Mouse (Mus musculus) kidney, embryonic 15.5 days (tissue): ENCODE measurements at regions not wholly inside any gene's neighbourhood (a gene's known extent, or its start where the extent isn't known, plus 50 kb on each side); places are given as distances from the start of the nearest gene placed in this dataset.

Experiments used
- ATAC-seq: fragments of 200-750 bp; cut with Nextera tagmentation; replicated peaks from 2 replicates; pipeline ENCODE4 v1.8.0; 2017; ENCODE audit warnings: moderate TSS enrichment; ENCODE audit not compliant: low FRiP score
- H3K27ac ChIP-seq: fragments of 300-500 bp; sonication (generic); 2 replicates; pipeline ENCODE4 v1.5.1; 2015; ENCODE audit warnings: mild to moderate bottlenecking, inconsistent platforms
- H3K27me3 ChIP-seq: fragments of 300-500 bp; sonication (generic); 2 replicates; pipeline ENCODE4 v1.6.1; 2015; ENCODE audit warnings: inconsistent platforms
- H3K36me3 ChIP-seq: fragments of 300-500 bp; sonication (generic); 2 replicates; pipeline ENCODE4 v1.6.1; 2015; ENCODE audit warnings: inconsistent platforms
- H3K4me1 ChIP-seq: fragments of 300-500 bp; sonication (generic); 2 replicates; pipeline ENCODE4 v1.6.1; 2015; ENCODE audit warnings: inconsistent platforms
- H3K4me2 ChIP-seq: fragments of 300-500 bp; sonication (generic); 2 replicates; pipeline ENCODE4 v1.6.1; 2015; ENCODE audit warnings: moderate library complexity, mild to moderate bottlenecking, inconsistent platforms
- H3K4me3 ChIP-seq: fragments of 300-500 bp; sonication (generic); replicated peaks from 2 replicates; pipeline ENCODE4 v1.5.1; 2015; ENCODE audit warnings: mild to moderate bottlenecking, inconsistent platforms
- H3K9ac ChIP-seq: fragments of 300-500 bp; sonication (generic); 2 replicates; pipeline ENCODE4 v1.6.1; 2015; ENCODE audit warnings: mild to moderate bottlenecking, inconsistent platforms
- H3K9me3 ChIP-seq: fragments of 300-500 bp; sonication (generic); replicated peaks from 2 replicates; pipeline ENCODE4 v1.6.1; 2016; ENCODE audit warnings: inconsistent platforms
- WGBS: fragments of 180-500 bp; shearing (Covaris S2); methylation state at CpG from one replicate; pipeline ENCODE4 v1.1.7; 2015; ENCODE audit warnings: mixed read lengths; 5-methylcytosine and 5-hydroxymethylcytosine counted together

- no peak for ATAC-seq
- Histone ChIP-seq H3K4me3 (no peak overlapping the region), H3K4me1 (no peaks in the 10 kb centered on the region), H3K4me2 (no peak overlapping the region), H3K9me3 (no peaks in the 10 kb centered on the region), H3K27me3 (no peaks in the 10 kb centered on the region), H3K9ac (no peak overlapping the region), H3K27ac (no peak overlapping the region), H3K36me3 (no peaks in the 10 kb centered on the region)
- WGBS, result 92% methylated on average over 2 of the region's 2 CpGs
These were observed 130.8 kb upstream of the Thbs1 start for GRCm38 (mm10) chr2:117980856-117981255.

GRCm38 (mm10) chr2:117984569-117984968, 127.1 kb upstream of the Thbs1 start:
- H3K4me1 ChIP-seq, result no peaks in the 10 kb centered on the region
- no peak overlapping the region for H3K27ac ChIP-seq
- H3K27me3 ChIP-seq, result no peaks in the 10 kb centered on the region
- no peak overlapping the region for H3K9ac ChIP-seq
- no peaks in the 10 kb centered on the region for H3K9me3 ChIP-seq
- ATAC-seq, result no peak
- no peak overlapping the region for H3K4me2 ChIP-seq
- 93% methylated on average over 5 of the region's 5 CpGs for WGBS
- H3K4me3 ChIP-seq, result no peak overlapping the region
- no peaks in the 10 kb centered on the region for H3K36me3 ChIP-seq

- WGBS, result 84% methylated on average over 10 of the region's 10 CpGs
- no peak overlapping the region for H3K4me2 ChIP-seq
- no peak for ATAC-seq
- no peak overlapping the region for H3K27ac ChIP-seq
- no peak overlapping the region for H3K9ac ChIP-seq
- H3K36me3 ChIP-seq, result no peaks in the 10 kb centered on the region
- H3K4me3 ChIP-seq, result no peak overlapping the region
- H3K9me3 ChIP-seq, result no peaks in the 10 kb centered on the region
- no peaks in the 10 kb centered on the region for H3K4me1 ChIP-seq
- no peaks in the 10 kb centered on the region for H3K27me3 ChIP-seq
These were observed 124.1 kb upstream of the Thbs1 start for GRCm38 (mm10) chr2:117987426-117988215.

- Histone ChIP-seq H3K4me2 (no peak overlapping the region), H3K27ac (no peak overlapping the region)
- ATAC-seq, result no peak
These were observed 123.1 kb upstream of the Thbs1 start for GRCm38 (mm10) chr2:117988396-117989173.

GRCm38 (mm10) chr2:117989215-117989614, 122.5 kb upstream of the Thbs1 start:
- Histone ChIP-seq H3K27me3 (no peaks in the 10 kb centered on the region), H3K4me2 (no peak overlapping the region), H3K4me3 (no peak overlapping the region), H3K4me1 (no peaks in the 10 kb centered on the region), H3K9me3 (no peaks in the 10 kb centered on the region), H3K9ac (no peak overlapping the region), H3K36me3 (no peaks in the 10 kb centered on the region), H3K27ac (no peak overlapping the region)
- no peak for ATAC-seq
- WGBS, result 80% methylated on average over 8 of the region's 8 CpGs

More at GRCm38 (mm10) chr2:117988396-117989173, 123.1 kb upstream of the Thbs1 start:
- Histone ChIP-seq H3K4me3 (no peak overlapping the region), H3K9me3 (no peaks in the 10 kb centered on the region), H3K9ac (no peak overlapping the region), H3K27me3 (no peaks in the 10 kb centered on the region), H3K36me3 (no peaks in the 10 kb centered on the region), H3K4me1 (no peaks in the 10 kb centered on the region)
- WGBS, result 34% methylated on average over 11 of the region's 11 CpGs

GRCm38 (mm10) chr2:117996130-117997083, 115.3 kb upstream of the Thbs1 start:
- Histone ChIP-seq H3K9ac (no peak overlapping the region), H3K27me3 (no peaks in the 10 kb centered on the region), H3K36me3 (no peaks in the 10 kb centered on the region), H3K4me1 (no peaks in the 10 kb centered on the region), H3K4me2 (no peak overlapping the region), H3K4me3 (no peak overlapping the region), H3K9me3 (no peaks in the 10 kb centered on the region), H3K27ac (no peak overlapping the region)
- 76% methylated on average over 14 of the region's 14 CpGs for WGBS
- no peak for ATAC-seq

- H3K9me3 ChIP-seq, result no peaks in the 10 kb centered on the region
- no peak overlapping the region for H3K4me2 ChIP-seq
- ATAC-seq, result no peak
- H3K36me3 ChIP-seq, result no peaks in the 10 kb centered on the region
- WGBS, result 7% methylated on average over 6 of the region's 6 CpGs
- no peaks in the 10 kb centered on the region for H3K4me1 ChIP-seq
- H3K9ac ChIP-seq, result no peak overlapping the region
- no peaks in the 10 kb centered on the region for H3K27me3 ChIP-seq
- no peak overlapping the region for H3K27ac ChIP-seq
- H3K4me3 ChIP-seq, result no peak overlapping the region
These were observed 112.0 kb upstream of the Thbs1 start for GRCm38 (mm10) chr2:117999641-118000040.

GRCm38 (mm10) chr2:118004191-118004590, 107.5 kb upstream of the Thbs1 start:
- Histone ChIP-seq H3K4me3 (no peak overlapping the region), H3K27me3 (no peaks in the 10 kb centered on the region), H3K27ac (no peak overlapping the region), H3K4me1 (peaks cover 6% of the 10 kb centered on the region; the same call in 1 of the 2 replicates), H3K9me3 (no peaks in the 10 kb centered on the region), H3K9ac (no peak overlapping the region), H3K36me3 (no peaks in the 10 kb centered on the region), H3K4me2 (no peak overlapping the region)
- no peak for ATAC-seq
- 93% methylated on average over 5 of the region's 5 CpGs for WGBS

- no peaks in the 10 kb centered on the region for H3K27me3 ChIP-seq
- H3K4me1 ChIP-seq, result peaks cover 6% of the 10 kb centered on the region; the same call in 1 of the 2 replicates
- WGBS, result 23% methylated on average over 10 of the region's 10 CpGs
- H3K36me3 ChIP-seq, result no peaks in the 10 kb centered on the region
- H3K4me3 ChIP-seq, result no peak overlapping the region
- no peak overlapping the region for H3K9ac ChIP-seq
- ATAC-seq, result peak; percentile 54; the same call in 1 of the 2 replicates
- peak overlapping the region; percentile 79 for H3K27ac ChIP-seq
- peak overlapping the region; percentile 37; the same call in 1 of the 2 replicates for H3K4me2 ChIP-seq
- H3K9me3 ChIP-seq, result no peaks in the 10 kb centered on the region
These were observed 103.9 kb upstream of the Thbs1 start for GRCm38 (mm10) chr2:118007539-118008427.

GRCm38 (mm10) chr2:118011679-118012078, 100.0 kb upstream of the Thbs1 start:
- ATAC-seq, result no peak
- H3K27me3 ChIP-seq, result no peaks in the 10 kb centered on the region
- 78% methylated on average over 7 of the region's 7 CpGs for WGBS
- no peaks in the 10 kb centered on the region for H3K9me3 ChIP-seq
- H3K4me3 ChIP-seq, result no peak overlapping the region
- H3K36me3 ChIP-seq, result no peaks in the 10 kb centered on the region
- no peak overlapping the region for H3K9ac ChIP-seq
- H3K27ac ChIP-seq, result no peak overlapping the region
- peaks cover 6% of the 10 kb centered on the region; the same call in 1 of the 2 replicates for H3K4me1 ChIP-seq
- no peak overlapping the region for H3K4me2 ChIP-seq

GRCm38 (mm10) chr2:118012211-118012610, 99.5 kb upstream of the Thbs1 start:
- 87% methylated on average over 3 of the region's 3 CpGs for WGBS
- H3K36me3 ChIP-seq, result no peaks in the 10 kb centered on the region
- ATAC-seq, result no peak
- H3K4me2 ChIP-seq, result no peak overlapping the region
- peaks cover 6% of the 10 kb centered on the region; the same call in 1 of the 2 replicates for H3K4me1 ChIP-seq
- no peaks in the 10 kb centered on the region for H3K27me3 ChIP-seq
- H3K4me3 ChIP-seq, result no peak overlapping the region
- no peak overlapping the region for H3K9ac ChIP-seq
- H3K27ac ChIP-seq, result no peak overlapping the region
- H3K9me3 ChIP-seq, result no peaks in the 10 kb centered on the region
